Mouse (Mus musculus): ENCODE measurements around the gene AC141477.1.

AC141477.1 gene

DNA sequence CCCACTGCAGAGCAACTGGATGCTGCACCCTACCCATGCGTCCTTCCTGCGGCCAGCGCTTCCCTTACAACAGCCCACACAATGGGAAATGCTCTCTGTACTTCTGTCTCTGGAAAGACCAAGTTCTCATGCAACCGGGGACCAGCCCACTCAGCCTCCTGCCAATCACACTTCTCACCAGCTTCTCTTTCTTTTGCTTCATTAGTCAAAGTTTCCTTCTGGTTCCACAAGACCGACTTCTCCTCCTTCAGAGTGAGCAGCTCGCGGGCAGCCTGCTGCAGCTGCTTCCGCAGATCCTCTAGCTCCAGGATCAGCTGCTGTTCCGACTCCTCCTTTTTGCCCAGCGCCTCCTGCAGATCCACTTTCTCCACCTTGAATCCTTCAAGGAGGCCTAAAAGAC is 31.7 kb downstream of the AC141477.1 start:
- DNase-seq (ENCODE audit: low read depth, low spot score), result no peak

DNA sequence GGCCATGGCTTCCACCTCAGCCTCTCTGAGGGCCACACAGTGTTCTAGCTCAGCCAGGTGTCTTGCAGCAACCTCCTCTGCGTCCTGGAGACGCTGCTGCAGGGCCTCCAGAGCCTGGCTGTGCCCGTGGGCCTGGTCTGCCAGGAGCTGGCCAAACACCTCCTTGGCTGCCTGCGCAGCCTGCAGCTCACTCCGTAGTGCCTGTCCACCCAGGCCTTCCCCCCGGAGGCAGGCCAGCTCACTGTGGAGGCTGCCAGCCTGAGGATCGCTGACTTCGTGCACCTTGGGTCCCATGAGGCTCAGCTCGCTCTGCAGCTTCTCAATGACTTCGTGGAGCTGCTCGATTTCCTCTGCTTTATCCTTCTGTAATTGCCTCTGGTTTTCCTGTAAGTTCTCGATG is 47.6 kb downstream of the AC141477.1 start:
- no peak for DNase-seq (ENCODE audit: low read depth, low spot score)

DNA sequence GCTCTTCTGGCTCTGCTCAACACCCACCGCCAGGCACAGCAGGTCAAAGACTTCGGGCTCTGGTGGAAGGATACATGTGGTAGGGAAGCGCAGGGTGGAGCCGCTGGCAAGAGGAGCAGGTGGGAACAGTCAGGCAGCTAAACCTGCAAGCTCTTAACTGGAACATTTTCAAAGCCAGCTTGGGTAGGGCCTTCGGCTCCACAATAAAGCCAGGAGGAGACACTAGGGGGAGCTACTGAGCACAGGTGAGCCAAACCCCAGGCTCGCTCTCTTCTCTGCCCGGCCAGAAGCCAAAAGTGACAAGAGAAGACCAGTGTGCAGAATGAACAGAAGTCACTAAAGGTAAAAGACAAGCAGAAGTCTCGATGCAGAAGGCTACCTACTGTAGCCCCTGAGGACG is 48.5 kb downstream of the AC141477.1 start:
- DNase-seq (ENCODE audit: low read depth, low spot score), result peak; percentile 40

DNA sequence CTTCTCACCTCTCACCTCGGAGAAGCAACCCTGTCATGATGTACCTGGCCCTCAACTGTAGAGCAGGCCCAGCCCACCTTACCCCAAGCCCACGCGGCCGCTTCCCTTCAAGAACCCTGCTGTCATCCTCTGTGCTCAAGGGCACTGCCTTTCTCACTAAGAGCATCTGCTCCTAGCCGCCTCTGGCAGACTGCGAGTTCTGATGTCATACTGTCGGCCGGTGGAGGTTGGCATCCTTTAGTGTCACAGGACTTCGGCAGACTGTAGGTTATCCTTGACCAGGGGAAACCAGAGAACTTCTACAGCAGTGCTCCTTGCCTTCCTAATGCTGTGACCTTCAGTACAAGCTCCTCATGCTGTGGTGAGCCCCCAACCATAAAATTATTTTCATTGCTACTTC is 49.1 kb downstream of the AC141477.1 start:
- DNase-seq (ENCODE audit: low read depth, low spot score), result no peak

All from A20 (cell line).